Mouse (Mus musculus) G1E (cell line): ENCODE results near the gene Oxld1.

Source experiments
- CTCF ChIP-seq: IDR thresholded peaks from 2 replicates; pipeline ENCODE4 v1.5.1; 2012; ENCODE audit warnings: low read depth, low read length, inconsistent platforms, mixed read lengths
- GATA1 ChIP-seq: IDR thresholded peaks from 2 replicates; pipeline ENCODE4 v1.6.1; 2012; ENCODE audit warnings: borderline replicate concordance, low read length, inconsistent platforms, mixed read lengths

- no peak for TF ChIP-seq CTCF
- no peak for TF ChIP-seq GATA1
These were observed 36.0 kb upstream of the Oxld1 start for GRCm38 (mm10) chr11:120493911-120494310.
